Mouse (Mus musculus) MEL (cell line): Measurements from ENCODE around the gene Baiap2l1.
"Not testable (repeated sequence)": the region's sequence is repeated elsewhere in the genome, so short reads cannot be mapped to it uniquely, and the experiment has no call there.

Experiments used
- CTCF ChIP-seq, 3 experiments: IDR thresholded peaks in 2 of 3; conservative IDR thresholded peaks in 1 of 3; 2 replicates each; pipeline ENCODE4 v1.5.1; 2011 to 2012; ENCODE audit warnings: low read length in 3 of 3, low read depth in 2 of 3, mild to moderate bottlenecking in 2 of 3, improper control_type of control experiment in 1 of 3, inconsistent platforms in 1 of 3, mixed read lengths in 1 of 3, moderate library complexity in 1 of 3; ENCODE audit not compliant: control insufficient read depth in 1 of 3, insufficient read depth in 1 of 3, poor library complexity in 1 of 3, severe bottlenecking in 1 of 3
- E2F4 ChIP-seq: IDR thresholded peaks from 2 replicates; pipeline ENCODE4 v1.6.1; 2011; ENCODE audit warnings: low read depth, low read length, improper control_type of control experiment, borderline replicate concordance
- GABPA ChIP-seq: IDR thresholded peaks from 2 replicates; pipeline ENCODE4 v1.6.1; 2012; ENCODE audit warnings: low read depth, mild to moderate bottlenecking, inconsistent platforms, low read length, improper control_type of control experiment, moderate library complexity
- MAFK ChIP-seq: IDR thresholded peaks from 2 replicates; pipeline ENCODE4 v1.6.1; 2011; ENCODE audit warnings: low read depth, mild to moderate bottlenecking, low read length, improper control_type of control experiment, borderline replicate concordance
- MAX ChIP-seq: IDR thresholded peaks from 2 replicates; pipeline ENCODE4 v1.6.1; 2011; ENCODE audit warnings: low read length, improper control_type of control experiment
- NELFE ChIP-seq: IDR thresholded peaks from 2 replicates; pipeline ENCODE4 v1.6.1; 2011; ENCODE audit warnings: low read depth, low read length, improper control_type of control experiment
- POLR2A ChIP-seq, 2 experiments: IDR thresholded peaks; 2 replicates each; pipeline ENCODE4 v1.6.1; 2011 to 2012; ENCODE audit warnings: low read length in 2 of 2, mild to moderate bottlenecking in 2 of 2, control low read depth in 1 of 2, improper control_type of control experiment in 1 of 2, low read depth in 1 of 2, moderate library complexity in 1 of 2; ENCODE audit not compliant: control insufficient read depth in 1 of 2, insufficient read depth in 1 of 2, poor library complexity in 1 of 2
- SIN3A ChIP-seq: IDR thresholded peaks from 2 replicates; pipeline ENCODE4 v1.6.1; 2012; ENCODE audit warnings: low read length, improper control_type of control experiment, inconsistent platforms
- SMC3 ChIP-seq: IDR thresholded peaks from 2 replicates; pipeline ENCODE4 v1.6.1; 2011; ENCODE audit warnings: low read depth, low read length, improper control_type of control experiment
- TAL1 ChIP-seq: IDR thresholded peaks from 2 replicates; pipeline ENCODE4 v1.6.1; 2012; ENCODE audit warnings: mild to moderate bottlenecking, inconsistent platforms, low read length, moderate library complexity, mixed read lengths
- TCF12 ChIP-seq: IDR thresholded peaks from 2 replicates; pipeline ENCODE4 v1.6.1; 2014; ENCODE audit warnings: low read depth, mild to moderate bottlenecking, inconsistent platforms, low read length, improper control_type of control experiment, moderate library complexity
- ZKSCAN1 ChIP-seq: IDR thresholded peaks from 2 replicates; pipeline ENCODE4 v1.6.1; 2012; ENCODE audit warnings: low read depth, mild to moderate bottlenecking, inconsistent platforms, low read length, improper control_type of control experiment, moderate library complexity

DNA sequence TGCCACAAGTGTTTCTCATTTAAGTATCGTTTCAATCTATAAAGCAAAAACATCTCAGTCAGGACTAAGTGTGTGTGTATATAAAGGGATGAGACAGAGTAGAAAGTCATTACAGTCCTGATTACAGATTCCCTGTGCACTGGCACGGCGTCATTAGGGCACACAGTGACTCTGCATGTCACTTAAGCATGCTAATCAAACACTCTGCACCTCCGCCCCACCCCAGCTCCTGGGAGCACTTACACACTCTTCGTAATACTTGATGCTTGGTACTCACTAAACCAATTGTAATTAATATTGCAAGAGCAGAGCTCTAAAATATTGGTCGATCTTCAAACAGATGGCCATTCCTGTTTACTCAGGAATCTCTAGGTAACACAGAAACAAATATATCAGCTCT, 22.6 kb downstream of the Baiap2l1 start:
- not testable (repeated sequence) for TF ChIP-seq SIN3A; MAX; MAFK; CTCF (IDR thresholded peaks at IDR 0.05 in 2 of 3, conservative IDR thresholded peaks at IDR 0.05 in 1 of 3; ENCODE audit: control insufficient read depth in 1 of 3, insufficient read depth in 1 of 3, low read depth in 2 of 3, low read length in 3 of 3, poor library complexity in 1 of 3, severe bottlenecking in 1 of 3); TAL1; GABPA; POLR2A (IDR thresholded peaks at IDR 0.05; ENCODE audit: control insufficient read depth in 1 of 2, insufficient read depth in 1 of 2, low read depth in 1 of 2, low read length in 2 of 2, poor library complexity in 1 of 2); TCF12; E2F4; SMC3; ZKSCAN1; NELFE
